Mouse (Mus musculus): ENCODE results near the gene Krit1. TPM values are rescaled to one million over a fixed set of nuclear protein-coding genes. Genes with fewer than 3 reads are reported as not detected.
A peak's percentile ranks its signal among the peaks of the same experiment; 100 is the strongest.
"Not testable (repeated sequence)": the region's sequence is repeated elsewhere in the genome, so short reads cannot be mapped to it uniquely, and the experiment has no call there.

The Krit1 gene
- total RNA-seq, 2 experiments from 2014 or later, result 41.3 to 43.3 TPM

DNA sequence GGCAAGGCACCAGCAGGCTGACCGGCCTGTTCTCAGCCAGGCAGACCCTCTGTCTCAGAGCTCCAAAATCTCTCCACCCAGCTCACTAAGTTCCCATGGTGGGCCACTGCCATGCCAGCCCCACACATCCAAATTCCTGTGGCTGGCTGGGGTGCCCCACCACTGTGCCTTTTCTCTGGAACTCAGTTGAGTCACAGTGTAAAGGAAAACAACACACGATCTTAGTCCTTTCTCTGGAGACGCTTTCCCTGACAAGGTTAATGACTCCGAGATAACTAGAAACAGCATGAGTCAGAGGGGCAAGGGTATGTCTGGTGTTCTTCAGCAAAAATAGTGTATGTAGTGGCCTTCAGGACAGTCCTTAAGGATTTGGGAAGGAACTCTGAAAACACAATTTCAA lies 67.2 kb downstream of the Krit1 start:
- DNase-seq (ENCODE audit: low spot score in 2 of 2), result no peak
- intact Hi-C loops (cut with DNase I), result no loop called here

DNA sequence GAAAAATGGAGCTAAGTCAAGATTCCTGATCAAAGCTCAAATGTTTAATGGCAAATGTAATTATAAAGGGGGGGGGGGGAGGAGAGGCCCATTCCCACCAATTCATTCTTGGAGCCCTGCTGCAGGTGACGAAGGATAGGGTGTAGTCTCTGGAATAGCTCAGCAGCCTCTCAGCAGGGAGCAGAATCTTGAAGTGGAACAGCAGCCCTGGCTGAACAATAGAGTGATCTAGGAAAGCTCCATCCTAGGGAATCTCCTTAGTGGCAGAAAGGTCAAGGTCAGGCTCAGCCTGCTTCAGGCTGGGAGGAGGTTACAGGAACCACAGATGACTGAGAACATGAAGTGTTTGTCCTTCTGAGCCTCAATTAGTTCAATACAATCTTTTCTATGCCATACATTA lies 69.4 kb downstream of the Krit1 start:
- no peak for DNase-seq (ENCODE audit: low spot score in 2 of 2)
- intact Hi-C loops (cut with DNase I), result no loop called here

DNA sequence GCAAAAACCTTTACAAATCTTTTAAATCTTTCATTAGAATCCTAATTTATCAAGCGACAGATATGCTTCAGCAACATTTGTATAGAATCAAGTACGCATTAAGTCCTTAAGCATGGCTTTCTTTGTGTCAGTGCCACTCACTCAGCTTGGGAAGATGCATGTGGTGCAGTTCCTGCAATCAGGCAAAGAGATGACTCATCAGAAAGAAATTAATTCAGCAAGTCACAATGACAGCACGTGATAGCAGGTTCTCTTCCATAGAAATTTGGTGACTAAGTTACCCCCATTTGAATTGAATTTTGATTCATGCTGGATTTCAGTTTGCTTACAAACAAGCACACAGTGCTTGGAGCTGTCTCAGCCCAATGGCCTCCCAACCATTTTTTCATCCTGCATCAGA lies 70.5 kb downstream of the Krit1 start:
- DNase-seq (ENCODE audit: low spot score in 2 of 2), result peak in 1 of 2 experiments; percentile 23
- intact Hi-C loops (cut with DNase I), result no loop called here

DNA sequence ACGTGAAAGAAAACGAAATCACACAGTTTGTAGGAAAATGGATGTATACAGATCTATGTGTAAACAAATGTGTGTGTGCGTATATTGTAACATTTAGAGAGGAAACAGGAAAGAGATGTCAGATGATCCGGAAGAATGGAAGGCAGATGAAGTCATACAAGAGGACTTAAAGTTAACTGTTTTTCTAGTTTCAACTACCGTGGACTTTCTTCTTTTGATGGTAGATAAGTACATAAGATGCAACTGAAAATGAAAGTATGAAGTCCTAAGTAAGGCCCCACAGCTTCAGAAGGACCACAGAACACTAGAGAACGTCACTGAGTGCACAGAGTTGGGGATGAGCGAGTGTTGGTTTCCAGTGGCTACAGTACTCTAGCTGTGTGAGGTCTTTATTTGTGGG lies 83.9 kb downstream of the Krit1 start:
- intact Hi-C loops (cut with DNase I), result not testable (repeated sequence)

DNA sequence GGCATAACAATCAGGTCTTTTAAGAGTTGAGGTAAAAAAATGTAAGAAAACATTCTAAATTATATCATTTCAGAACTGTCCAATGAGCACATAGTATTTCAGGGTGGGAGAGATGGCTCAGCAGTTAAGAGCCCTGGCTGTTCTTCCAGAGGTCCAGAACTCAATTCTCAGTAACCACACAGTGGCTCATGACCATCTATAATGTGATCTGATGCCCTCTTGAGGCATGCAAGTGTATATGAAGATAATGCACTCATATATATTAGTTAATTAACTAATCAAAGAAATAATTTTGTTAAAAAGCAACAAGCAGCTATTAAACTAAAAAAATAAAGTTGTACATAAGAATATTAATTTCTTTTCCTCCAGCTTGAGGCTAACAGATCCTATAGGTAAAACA lies 86.2 kb downstream of the Krit1 start:
- intact Hi-C loops (cut with DNase I), result no loop called here
- no peak for DNase-seq (ENCODE audit: low spot score in 2 of 2)

More for the DNA sequence above, 83.9 kb downstream of the Krit1 start:
- DNase-seq (ENCODE audit: low spot score in 2 of 2), result not testable (repeated sequence)

DNA sequence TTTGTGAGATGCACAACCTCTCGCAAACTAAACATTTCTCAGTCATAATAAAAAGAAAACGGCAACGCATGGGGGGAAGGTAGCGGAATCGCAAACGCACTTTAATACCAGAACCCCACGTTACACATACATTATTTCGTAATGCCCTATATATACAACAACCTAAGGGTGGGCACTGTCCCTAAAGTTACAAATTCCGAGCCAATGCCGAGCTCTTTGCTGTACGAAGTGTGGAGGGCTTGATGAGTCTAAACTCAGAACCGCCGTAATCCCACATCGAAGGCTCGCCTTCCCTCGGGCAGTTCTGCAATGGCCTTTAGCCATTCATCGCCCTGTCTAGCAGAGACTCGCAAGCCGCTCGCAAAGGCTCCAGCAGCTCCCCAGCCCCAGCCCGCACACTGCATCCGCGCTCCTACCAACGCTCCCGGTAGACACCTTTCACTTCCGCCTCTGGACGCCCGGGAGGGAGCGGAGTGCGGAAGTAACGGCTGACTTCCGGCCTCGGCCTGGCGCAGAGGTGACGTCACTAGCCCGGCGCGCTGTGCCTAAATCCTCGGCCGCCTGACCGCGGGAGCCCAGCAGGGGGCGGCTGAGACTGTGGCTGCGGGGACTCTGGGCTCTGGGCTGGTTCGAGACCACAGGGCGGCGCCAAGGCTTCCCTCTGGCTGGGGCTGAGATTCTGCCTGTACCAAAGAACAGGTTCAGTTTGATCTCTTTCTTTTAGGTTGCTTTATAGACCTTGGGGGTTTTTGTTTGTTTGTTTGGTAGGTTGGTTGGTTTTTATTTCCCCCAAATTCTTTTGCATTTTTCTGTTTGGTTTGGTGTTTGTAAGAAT lies 90.7 kb downstream of the Krit1 start, which contains the start of gene Mterf1a:
Gene Mterf1a, minus strand, starts transcription at position 475 of the 835 bp plus-strand sequence.
- peak; percentile 30 to 32 for DNase-seq (ENCODE audit: low spot score in 2 of 2)
- intact Hi-C loops (cut with DNase I), result loop anchor here (2.0 kb wide), 1 partner anchor 297 kb away; no protein-coding TSS in a partner anchor

DNA sequence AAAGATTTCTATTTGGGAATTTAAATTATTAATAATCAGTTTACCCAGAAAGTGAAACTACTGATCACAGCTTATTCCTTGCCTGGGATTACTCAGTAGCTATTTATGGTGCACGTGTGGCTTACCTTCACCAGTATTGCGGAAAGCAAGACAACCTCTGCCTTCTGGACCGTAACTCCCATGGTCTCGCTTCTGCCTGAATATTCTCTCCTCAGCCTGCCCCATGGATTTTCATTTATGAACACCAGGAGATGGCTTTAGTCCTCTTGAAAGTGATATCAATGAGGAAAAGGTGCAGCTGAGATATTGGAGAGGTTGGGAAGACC lies 91.3 kb downstream of the Krit1 start:
- intact Hi-C loops (cut with DNase I), result loop anchor here (2.0 kb wide), 1 partner anchor 297 kb away; no protein-coding TSS in a partner anchor
- DNase-seq (ENCODE audit: low spot score in 2 of 2), result not testable (repeated sequence)

Other genes starting within 250 kb of the Krit1 start
- 1 to 10 TPM; 2.7 to 3.5 TPM for gene 1700109H08Rik, start 231.6 kb upstream of the Krit1 start, total RNA-seq (2021)
- gene Pex1, start 207.1 kb upstream of the Krit1 start, total RNA-seq (2021), result 10 to 100 TPM; 23.5 to 28.3 TPM
- 10 to 100 TPM; 12.1 to 12.8 TPM for gene Rbm48, start 206.6 kb upstream of the Krit1 start, total RNA-seq (2021)
- not detected for gene Tmbim7, start 152.0 kb upstream of the Krit1 start, total RNA-seq (2021)
- 100 to 1,000 TPM; 117 to 118 TPM for gene Gatad1, start 146.0 kb upstream of the Krit1 start, total RNA-seq (2021)
- 10 to 100 TPM; 67.2 to 68.3 TPM for gene Ankib1, start 259 bp upstream of the Krit1 start, total RNA-seq (2021)
- gene Lrrd1, start 42.0 kb downstream of the Krit1 start, total RNA-seq (2021), result not detected
- gene Mterf1a, start 90.7 kb downstream of the Krit1 start, total RNA-seq (2021), result 1 to 10 TPM; 6.5 to 7.2 TPM
- 10 to 100 TPM; 71.0 to 84.4 TPM for gene Akap9, start 124.9 kb downstream of the Krit1 start, total RNA-seq (2021)

Measured in left cerebral cortex, postnatal 14 days (tissue).